ENCODE assay signal across 9 mouse cellular contexts in genomic region chr4:125231711-125232260, GRCm38 (mm10).
DNase-seq lines count a peak whose midpoint lies in the region; ATAC-seq and TF ChIP-seq lines count a peak whose summit lies in the region.
"Had no signal": no experiment of that assay in that cellular context is flagged by ENCODE, and none has a peak within 500 bp of the region (broad histone marks: within the 10 kb centered on the region; RNA-seq: fewer than 3 reads in every experiment).

No protein-coding gene starts in this region.

- H3K4me1 ChIP-seq in forebrain, embryonic 11.5 days (replicated peaks; ENCODE audit: control insufficient read depth, insufficient read depth, low read length): no peaks in the 10 kb centered on the region
- H3K4me1 ChIP-seq in forebrain, embryonic 15.5 days: peaks cover 5% of the 10 kb centered on the region
- peaks cover 2% of the 10 kb centered on the region; the same call in 1 of the 2 replicates for H3K4me1 ChIP-seq in midbrain, postnatal 0 days (ENCODE audit: insufficient read depth, low read length)
- H3K4me1 ChIP-seq: heart, embryonic 13.5 days had no signal

- no peak overlapping the region for H3K4me3 ChIP-seq in forebrain, embryonic 11.5 days (ENCODE audit: low read depth, low read length)
- H3K4me3 ChIP-seq in forebrain, embryonic 15.5 days: no peak overlapping the region
- H3K4me3 ChIP-seq in midbrain, postnatal 0 days (ENCODE audit: low read depth, low read length): no peak overlapping the region
- H3K4me3 ChIP-seq: heart, embryonic 13.5 days had no signal

- peak; percentile 63 for DNase-seq in forebrain, embryonic 11.5 days (ENCODE audit: low spot score)
- peak; percentile 5 for DNase-seq in thymus, postnatal 14 days
- no peak for DNase-seq in thymus, postnatal 36 days
- DNase-seq in induced T-regulatory cell, adult 2 months (ENCODE audit: low read depth): peak; percentile 26
- DNase-seq in midbrain, postnatal 0 days (ENCODE audit: low spot score): peak; percentile 78

- no peaks in the 10 kb centered on the region; the same call in 1 of the 2 replicates for H3K9me3 ChIP-seq in forebrain, embryonic 11.5 days (ENCODE audit: control insufficient read depth, low read length)
- no peaks in the 10 kb centered on the region for H3K9me3 ChIP-seq in forebrain, embryonic 15.5 days
- H3K9me3 ChIP-seq in midbrain, postnatal 0 days (ENCODE audit: low read length): no peaks in the 10 kb centered on the region

- H3K4me2 ChIP-seq in forebrain, embryonic 11.5 days (ENCODE audit: low read depth, low read length, severe bottlenecking): no peak overlapping the region
- H3K4me2 ChIP-seq in forebrain, embryonic 15.5 days (replicated peaks): no peak overlapping the region
- no peak overlapping the region for H3K4me2 ChIP-seq in midbrain, postnatal 0 days (ENCODE audit: low read depth, low read length, poor library complexity, severe bottlenecking)
- H3K4me2 ChIP-seq: heart, embryonic 13.5 days had no signal

- H3K36me3 ChIP-seq in forebrain, embryonic 11.5 days (ENCODE audit: control insufficient read depth, insufficient read depth, low read length): no peaks in the 10 kb centered on the region
- no peaks in the 10 kb centered on the region for H3K36me3 ChIP-seq in forebrain, embryonic 15.5 days
- no peaks in the 10 kb centered on the region for H3K36me3 ChIP-seq in midbrain, postnatal 0 days (ENCODE audit: insufficient read depth, low read length)
- H3K36me3 ChIP-seq: heart, embryonic 13.5 days had no signal

- H3K27me3 ChIP-seq in forebrain, embryonic 11.5 days (ENCODE audit: control insufficient read depth, insufficient read depth, low read length): peaks cover 2% of the 10 kb centered on the region; the same call in 1 of the 2 replicates
- H3K27me3 ChIP-seq in forebrain, embryonic 15.5 days: no peaks in the 10 kb centered on the region
- H3K27me3 ChIP-seq in midbrain, postnatal 0 days (ENCODE audit: insufficient read depth, low read length): peaks cover 8% of the 10 kb centered on the region; the same call in 1 of the 2 replicates

- ATAC-seq in forebrain, embryonic 11.5 days (replicated peaks; ENCODE audit: low FRiP score): no peak
- no peak; the same call in 1 of the 2 replicates for ATAC-seq in forebrain, embryonic 15.5 days (replicated peaks)
- no peak for ATAC-seq in midbrain, postnatal 0 days (ENCODE audit: low FRiP score)
- ATAC-seq in activated CD4-positive, CD25-positive, alpha-beta regulatory T cell, adult 4 months: no peak
- ATAC-seq in erythroblast, adult 5-6 weeks (replicated peaks; ENCODE audit: low FRiP score, poor library complexity, severe bottlenecking): no peak

- H3K9ac ChIP-seq in forebrain, embryonic 11.5 days (ENCODE audit: low read length): no peak overlapping the region
- H3K9ac ChIP-seq in forebrain, embryonic 15.5 days (replicated peaks): no peak overlapping the region
- H3K9ac ChIP-seq in midbrain, postnatal 0 days (replicated peaks; ENCODE audit: low read length, poor library complexity, severe bottlenecking): no peak overlapping the region
- H3K9ac ChIP-seq: heart, embryonic 13.5 days had no signal

- H3K27ac ChIP-seq in forebrain, embryonic 11.5 days (ENCODE audit: low read depth, low read length): no peak overlapping the region
- no peak overlapping the region for H3K27ac ChIP-seq in forebrain, embryonic 15.5 days (replicated peaks)
- H3K27ac ChIP-seq in midbrain, postnatal 0 days (ENCODE audit: low read depth, low read length): no peak overlapping the region
- H3K27ac ChIP-seq: heart, embryonic 13.5 days had no signal

- peak; percentile 94 for TF ChIP-seq CTCF in midbrain, postnatal 0 days (IDR thresholded peaks at IDR 0.05)

- 3% methylated on average over 12 of the region's 12 CpGs for WGBS in forebrain, embryonic 11.5 days
- 3% methylated on average over 12 of the region's 12 CpGs for WGBS in forebrain, embryonic 15.5 days
- 3% methylated on average over 12 of the region's 12 CpGs for WGBS in midbrain, postnatal 0 days

Comparison
In these comparisons a context has a peak if more than half of its experiments do, and no peak if none do; other contexts are left out.
1. DNase-seq: peak in forebrain, embryonic 11.5 days (single experiment), thymus, postnatal 14 days (single experiment), induced T-regulatory cell, adult 2 months (single experiment) and midbrain, postnatal 0 days (single experiment); none in thymus, postnatal 36 days (0 of 2).